Mouse (Mus musculus): Measurements from ENCODE around the gene Asrgl1. TPM values are rescaled to one million over a fixed set of nuclear protein-coding genes. Genes with fewer than 3 reads are reported as not detected.
"Not testable (repeated sequence)": the region's sequence is repeated elsewhere in the genome, so short reads cannot be mapped to it uniquely, and the experiment has no call there.

Asrgl1 gene
- polyA plus RNA-seq (2015; fragmentation: Nextera tagmentation; extraction: Ambion mirVana), result 15.3 and 18.8 TPM in 2 replicates

- 10% methylated on average over 31 of the region's 31 CpGs for WGBS
- peak within 1 kb of the TSS; percentile 31; the same call in 1 of the 2 replicates for H3K27ac ChIP-seq (ENCODE audit: low read length)
- ATAC-seq (ENCODE audit: low read depth), result peak; percentile 98
These were observed at the start of gene Asrgl1 for GRCm38 (mm10) chr19:9135512-9136331. Asrgl1 (minus strand) TSS chr19:9135636.

GRCm38 (mm10) chr19:9146214-9146613 lies 10.8 kb upstream of the Asrgl1 start:
- H3K4me2 ChIP-seq (ENCODE audit: low read depth, low read length), result no peak overlapping the region
- no peak overlapping the region for H3K4me3 ChIP-seq (ENCODE audit: low read length)
- H3K9ac ChIP-seq (ENCODE audit: low read length), result no peak overlapping the region
- no peaks in the 10 kb centered on the region for H3K4me1 ChIP-seq (replicated peaks; ENCODE audit: control insufficient read depth, insufficient read depth, low read length)
- WGBS, result 57% methylated on average over 4 of the region's 4 CpGs
- H3K27me3 ChIP-seq (ENCODE audit: control insufficient read depth, insufficient read depth, low read depth, low read length), result no peaks in the 10 kb centered on the region
- H3K9me3 ChIP-seq (ENCODE audit: control insufficient read depth, low read length), result no peaks in the 10 kb centered on the region
- no peaks in the 10 kb centered on the region for H3K36me3 ChIP-seq (ENCODE audit: control insufficient read depth, insufficient read depth, low read length)
- no peak for ATAC-seq (ENCODE audit: low read depth)
- H3K27ac ChIP-seq (ENCODE audit: low read length), result no peak overlapping the region

More at GRCm38 (mm10) chr19:9135512-9136331, at the start of gene Asrgl1:
- Histone ChIP-seq H3K27me3 (ENCODE audit: control insufficient read depth, insufficient read depth, low read depth, low read length) (no peaks in the 10 kb centered on the region), H3K9me3 (ENCODE audit: control insufficient read depth, low read length) (no peaks in the 10 kb centered on the region), H3K36me3 (ENCODE audit: control insufficient read depth, insufficient read depth, low read length) (no peaks in the 10 kb centered on the region), H3K4me3 (ENCODE audit: low read length) (peak within 1 kb of the TSS; percentile 86), H3K4me2 (ENCODE audit: low read depth, low read length) (peak within 1 kb of the TSS; percentile 98), H3K9ac (ENCODE audit: low read length) (peak within 1 kb of the TSS; percentile 86), H3K4me1 (replicated peaks; ENCODE audit: control insufficient read depth, insufficient read depth, low read length) (peaks cover 5% of the 10 kb centered on the region)

- H3K4me1 ChIP-seq (replicated peaks; ENCODE audit: control insufficient read depth, insufficient read depth, low read length), result no peaks in the 10 kb centered on the region
These were observed 8.2 kb upstream of the Asrgl1 start for GRCm38 (mm10) chr19:9143639-9144125.

GRCm38 (mm10) chr19:9143230-9143629 lies 7.8 kb upstream of the Asrgl1 start:
- H3K4me2 ChIP-seq (ENCODE audit: low read depth, low read length), result no peak overlapping the region
- ATAC-seq (ENCODE audit: low read depth), result no peak
- no peaks in the 10 kb centered on the region for H3K9me3 ChIP-seq (ENCODE audit: control insufficient read depth, low read length)
- no peaks in the 10 kb centered on the region for H3K27me3 ChIP-seq (ENCODE audit: control insufficient read depth, insufficient read depth, low read depth, low read length)
- no peak overlapping the region for H3K27ac ChIP-seq (ENCODE audit: low read length)
- no peaks in the 10 kb centered on the region for H3K4me1 ChIP-seq (replicated peaks; ENCODE audit: control insufficient read depth, insufficient read depth, low read length)
- no peaks in the 10 kb centered on the region for H3K36me3 ChIP-seq (ENCODE audit: control insufficient read depth, insufficient read depth, low read length)
- H3K4me3 ChIP-seq (ENCODE audit: low read length), result no peak overlapping the region
- H3K9ac ChIP-seq (ENCODE audit: low read length), result no peak overlapping the region
- 73% methylated on average over 2 of the region's 2 CpGs for WGBS

More at GRCm38 (mm10) chr19:9143639-9144125, 8.2 kb upstream of the Asrgl1 start:
- Histone ChIP-seq H3K9me3 (ENCODE audit: control insufficient read depth, low read length) (no peaks in the 10 kb centered on the region), H3K27ac (ENCODE audit: low read length) (no peak overlapping the region), H3K9ac (ENCODE audit: low read length) (no peak overlapping the region), H3K4me2 (ENCODE audit: low read depth, low read length) (no peak overlapping the region), H3K27me3 (ENCODE audit: control insufficient read depth, insufficient read depth, low read depth, low read length) (no peaks in the 10 kb centered on the region), H3K36me3 (ENCODE audit: control insufficient read depth, insufficient read depth, low read length) (no peaks in the 10 kb centered on the region), H3K4me3 (ENCODE audit: low read length) (no peak overlapping the region)
- no peak for ATAC-seq (ENCODE audit: low read depth)

GRCm38 (mm10) chr19:9140361-9140760 lies 4.9 kb upstream of the Asrgl1 start:
- 64% methylated on average over 1 of the region's 1 CpGs for WGBS
- H3K4me1 ChIP-seq (replicated peaks; ENCODE audit: control insufficient read depth, insufficient read depth, low read length), result not testable (repeated sequence)

GRCm38 (mm10) chr19:9137159-9137558 lies 1.7 kb upstream of the Asrgl1 start:
- H3K27me3 ChIP-seq (ENCODE audit: control insufficient read depth, insufficient read depth, low read depth, low read length), result no peaks in the 10 kb centered on the region
- H3K36me3 ChIP-seq (ENCODE audit: control insufficient read depth, insufficient read depth, low read length), result no peaks in the 10 kb centered on the region
- H3K9ac ChIP-seq (ENCODE audit: low read length), result no peak overlapping the region
- H3K9me3 ChIP-seq (ENCODE audit: control insufficient read depth, low read length), result no peaks in the 10 kb centered on the region
- H3K4me2 ChIP-seq (ENCODE audit: low read depth, low read length), result no peak overlapping the region
- peaks cover 5% of the 10 kb centered on the region for H3K4me1 ChIP-seq (replicated peaks; ENCODE audit: control insufficient read depth, insufficient read depth, low read length)
- no peak overlapping the region for H3K4me3 ChIP-seq (ENCODE audit: low read length)
- ATAC-seq (ENCODE audit: low read depth), result no peak
- WGBS, result 90% methylated on average over 1 of the region's 1 CpGs
- H3K27ac ChIP-seq (ENCODE audit: low read length), result no peak overlapping the region

More at GRCm38 (mm10) chr19:9140361-9140760, 4.9 kb upstream of the Asrgl1 start:
- not testable (repeated sequence) for H3K36me3 ChIP-seq (ENCODE audit: control insufficient read depth, insufficient read depth, low read length); H3K27me3 ChIP-seq (ENCODE audit: control insufficient read depth, insufficient read depth, low read depth, low read length); H3K4me2 ChIP-seq (ENCODE audit: low read depth, low read length); H3K27ac ChIP-seq (ENCODE audit: low read length); H3K9ac ChIP-seq (ENCODE audit: low read length); ATAC-seq (ENCODE audit: low read depth); H3K4me3 ChIP-seq (ENCODE audit: low read length); H3K9me3 ChIP-seq (ENCODE audit: control insufficient read depth, low read length)

- Histone ChIP-seq H3K9ac (ENCODE audit: low read length) (peak overlapping the region; percentile 86), H3K27ac (ENCODE audit: low read length) (peak overlapping the region; percentile 31; the same call in 1 of the 2 replicates), H3K4me2 (ENCODE audit: low read depth, low read length) (peak overlapping the region; percentile 98), H3K36me3 (ENCODE audit: control insufficient read depth, insufficient read depth, low read length) (no peaks in the 10 kb centered on the region), H3K27me3 (ENCODE audit: control insufficient read depth, insufficient read depth, low read depth, low read length) (no peaks in the 10 kb centered on the region), H3K4me3 (ENCODE audit: low read length) (peak overlapping the region; percentile 86), H3K4me1 (replicated peaks; ENCODE audit: control insufficient read depth, insufficient read depth, low read length) (peaks cover 5% of the 10 kb centered on the region), H3K9me3 (ENCODE audit: control insufficient read depth, low read length) (no peaks in the 10 kb centered on the region)
- under 1% methylated on average over 32 of the region's 37 CpGs for WGBS
- ATAC-seq (ENCODE audit: low read depth), result peak; percentile 77
These were observed 507 bp downstream of the Asrgl1 start for GRCm38 (mm10) chr19:9134746-9135511.

- ATAC-seq (ENCODE audit: low read depth), result no peak
- Histone ChIP-seq H3K9ac (ENCODE audit: low read length) (no peak overlapping the region), H3K36me3 (ENCODE audit: control insufficient read depth, insufficient read depth, low read length) (peaks cover 3% of the 10 kb centered on the region), H3K4me2 (ENCODE audit: low read depth, low read length) (no peak overlapping the region), H3K27me3 (ENCODE audit: control insufficient read depth, insufficient read depth, low read depth, low read length) (no peaks in the 10 kb centered on the region), H3K4me1 (replicated peaks; ENCODE audit: control insufficient read depth, insufficient read depth, low read length) (peaks cover 5% of the 10 kb centered on the region; the same call in 1 of the 2 replicates), H3K9me3 (ENCODE audit: control insufficient read depth, low read length) (no peaks in the 10 kb centered on the region), H3K27ac (ENCODE audit: low read length) (no peak overlapping the region), H3K4me3 (ENCODE audit: low read length) (no peak overlapping the region)
- 63% methylated on average over 1 of the region's 1 CpGs for WGBS
These were observed 5.4 kb downstream of the Asrgl1 start for GRCm38 (mm10) chr19:9129996-9130395.

Data from lung, embryonic 16.5 days (tissue).